Mouse (Mus musculus): ENCODE measurements at regions not wholly inside any gene's neighbourhood (a gene's known extent, or its start where the extent isn't known, plus 50 kb on each side); places are given as distances from the start of the nearest gene placed in this dataset.
A peak's percentile ranks its signal among the peaks of the same experiment; 100 is the strongest.

- no peaks in the 10 kb centered on the region for H3K36me3 ChIP-seq (ENCODE audit: inconsistent target)
- 74% methylated on average over 2 of the region's 2 CpGs for WGBS (ENCODE audit: missing documents)
- H3K79me2 ChIP-seq (ENCODE audit: inconsistent target) = no peaks in the 10 kb centered on the region
- H3K4me3 ChIP-seq (ENCODE audit: inconsistent target) = no peak overlapping the region
- no peak overlapping the region for H3K27ac ChIP-seq
These were observed 57.0 kb upstream of the Gnaq start for GRCm38 (mm10) chr19:16075512-16076086.

GRCm38 (mm10) chr19:16075026-16075425, 57.6 kb upstream of the Gnaq start:
- no peaks in the 10 kb centered on the region for H3K36me3 ChIP-seq (ENCODE audit: inconsistent target)
- 18% methylated on average over 1 of the region's 1 CpGs for WGBS (ENCODE audit: missing documents)
- H3K4me3 ChIP-seq (ENCODE audit: inconsistent target) = no peak overlapping the region
- H3K79me2 ChIP-seq (ENCODE audit: inconsistent target) = no peaks in the 10 kb centered on the region
- H3K27ac ChIP-seq = no peak overlapping the region

GRCm38 (mm10) chr19:16067314-16067713, 65.3 kb upstream of the Gnaq start:
- Histone ChIP-seq H3K4me3 (ENCODE audit: inconsistent target) (no peak overlapping the region), H3K27ac (peak overlapping the region; percentile 65), H3K79me2 (ENCODE audit: inconsistent target) (no peaks in the 10 kb centered on the region), H3K36me3 (ENCODE audit: inconsistent target) (no peaks in the 10 kb centered on the region)
- WGBS (ENCODE audit: missing documents) = 31% methylated on average over 6 of the region's 6 CpGs

- H3K79me2 ChIP-seq (ENCODE audit: inconsistent target) = no peaks in the 10 kb centered on the region
- WGBS (ENCODE audit: missing documents) = 85% methylated on average over 3 of the region's 3 CpGs
- H3K27ac ChIP-seq = peak overlapping the region; percentile 37; the same call in 1 of the 2 replicates
- no peaks in the 10 kb centered on the region for H3K36me3 ChIP-seq (ENCODE audit: inconsistent target)
- H3K4me3 ChIP-seq (ENCODE audit: inconsistent target) = no peak overlapping the region
These were observed 67.7 kb upstream of the Gnaq start for GRCm38 (mm10) chr19:16064911-16065310.

- Histone ChIP-seq H3K4me3 (ENCODE audit: inconsistent target) (peak overlapping the region; percentile 1; the same call in 1 of the 2 replicates), H3K27ac (peak overlapping the region; percentile 37), H3K36me3 (ENCODE audit: inconsistent target) (no peaks in the 10 kb centered on the region), H3K79me2 (ENCODE audit: inconsistent target) (no peaks in the 10 kb centered on the region)
- 11% methylated on average over 12 of the region's 12 CpGs for WGBS (ENCODE audit: missing documents)
These were observed 68.6 kb upstream of the Gnaq start for GRCm38 (mm10) chr19:16063916-16064580.

- H3K79me2 ChIP-seq (ENCODE audit: inconsistent target) = no peaks in the 10 kb centered on the region
- WGBS (ENCODE audit: missing documents) = 70% methylated on average over 8 of the region's 8 CpGs
- no peaks in the 10 kb centered on the region for H3K36me3 ChIP-seq (ENCODE audit: inconsistent target)
- no peak overlapping the region for H3K4me3 ChIP-seq (ENCODE audit: inconsistent target)
- H3K27ac ChIP-seq = no peak overlapping the region
These were observed 69.1 kb upstream of the Gnaq start for GRCm38 (mm10) chr19:16063533-16063915.

GRCm38 (mm10) chr19:16061821-16062220, 70.8 kb upstream of the Gnaq start:
- H3K27ac ChIP-seq = no peak overlapping the region
- H3K79me2 ChIP-seq (ENCODE audit: inconsistent target) = no peaks in the 10 kb centered on the region
- H3K36me3 ChIP-seq (ENCODE audit: inconsistent target) = no peaks in the 10 kb centered on the region
- H3K4me3 ChIP-seq (ENCODE audit: inconsistent target) = no peak overlapping the region
- 95% methylated on average over 11 of the region's 11 CpGs for WGBS (ENCODE audit: missing documents)

- WGBS (ENCODE audit: missing documents) = 100% methylated on average over 4 of the region's 4 CpGs
- no peaks in the 10 kb centered on the region for H3K79me2 ChIP-seq (ENCODE audit: inconsistent target)
- no peak overlapping the region for H3K4me3 ChIP-seq (ENCODE audit: inconsistent target)
- H3K27ac ChIP-seq = no peak overlapping the region
- no peaks in the 10 kb centered on the region for H3K36me3 ChIP-seq (ENCODE audit: inconsistent target)
These were observed 73.6 kb upstream of the Gnaq start for GRCm38 (mm10) chr19:16059026-16059425.

- peak overlapping the region; percentile 36 for H3K27ac ChIP-seq
- WGBS (ENCODE audit: missing documents) = 27% methylated on average over 18 of the region's 18 CpGs
These were observed 65.6 kb upstream of the Cep78 start for GRCm38 (mm10) chr19:16050220-16051055.

GRCm38 (mm10) chr19:16049646-16050045, 64.9 kb upstream of the Cep78 start:
- 30% methylated on average over 2 of the region's 3 CpGs for WGBS (ENCODE audit: missing documents)
- Histone ChIP-seq H3K79me2 (ENCODE audit: inconsistent target) (no peaks in the 10 kb centered on the region), H3K27ac (peak overlapping the region; percentile 36), H3K4me3 (ENCODE audit: inconsistent target) (peak overlapping the region; percentile 45), H3K36me3 (ENCODE audit: inconsistent target) (no peaks in the 10 kb centered on the region)

More at GRCm38 (mm10) chr19:16050220-16051055, 65.6 kb upstream of the Cep78 start:
- no peaks in the 10 kb centered on the region for H3K36me3 ChIP-seq (ENCODE audit: inconsistent target)
- peak overlapping the region; percentile 45 for H3K4me3 ChIP-seq (ENCODE audit: inconsistent target)
- H3K79me2 ChIP-seq (ENCODE audit: inconsistent target) = no peaks in the 10 kb centered on the region

GRCm38 (mm10) chr19:16046977-16047376, 62.2 kb upstream of the Cep78 start:
- Histone ChIP-seq H3K79me2 (ENCODE audit: inconsistent target) (no peaks in the 10 kb centered on the region), H3K27ac (peak overlapping the region; percentile 73), H3K4me3 (ENCODE audit: inconsistent target) (no peak overlapping the region), H3K36me3 (ENCODE audit: inconsistent target) (no peaks in the 10 kb centered on the region)
- 27% methylated on average over 7 of the region's 7 CpGs for WGBS (ENCODE audit: missing documents)

- Histone ChIP-seq H3K4me3 (ENCODE audit: inconsistent target) (no peak overlapping the region), H3K27ac (peak overlapping the region; percentile 73), H3K36me3 (ENCODE audit: inconsistent target) (no peaks in the 10 kb centered on the region), H3K79me2 (ENCODE audit: inconsistent target) (no peaks in the 10 kb centered on the region)
- 94% methylated on average over 3 of the region's 3 CpGs for WGBS (ENCODE audit: missing documents)
These were observed 60.5 kb upstream of the Cep78 start for GRCm38 (mm10) chr19:16045261-16045660.

- 52% methylated on average over 5 of the region's 5 CpGs for WGBS (ENCODE audit: missing documents)
- Histone ChIP-seq H3K27ac (no peak overlapping the region), H3K36me3 (ENCODE audit: inconsistent target) (no peaks in the 10 kb centered on the region), H3K4me3 (ENCODE audit: inconsistent target) (no peak overlapping the region), H3K79me2 (ENCODE audit: inconsistent target) (no peaks in the 10 kb centered on the region)
These were observed 59.4 kb upstream of the Cep78 start for GRCm38 (mm10) chr19:16044169-16044568.

GRCm38 (mm10) chr19:16043007-16043406, 58.2 kb upstream of the Cep78 start:
- Histone ChIP-seq H3K4me3 (ENCODE audit: inconsistent target) (no peak overlapping the region), H3K79me2 (ENCODE audit: inconsistent target) (no peaks in the 10 kb centered on the region), H3K27ac (no peak overlapping the region), H3K36me3 (ENCODE audit: inconsistent target) (no peaks in the 10 kb centered on the region)
- WGBS (ENCODE audit: missing documents) = 89% methylated on average over 7 of the region's 7 CpGs

GRCm38 (mm10) chr19:16041891-16042290, 57.1 kb upstream of the Cep78 start:
- Histone ChIP-seq H3K27ac (no peak overlapping the region), H3K4me3 (ENCODE audit: inconsistent target) (no peak overlapping the region), H3K36me3 (ENCODE audit: inconsistent target) (no peaks in the 10 kb centered on the region), H3K79me2 (ENCODE audit: inconsistent target) (no peaks in the 10 kb centered on the region)
- 97% methylated on average over 5 of the region's 5 CpGs for WGBS (ENCODE audit: missing documents)

Measured in macrophage (primary cell).